Mouse (Mus musculus) midbrain, postnatal 0 days (tissue): Measurements from ENCODE around the gene Cd200. TPM values are rescaled to one million over a fixed set of nuclear protein-coding genes. Genes with fewer than 3 reads are reported as not detected.

ENCODE experiments used
- ATAC-seq: fragments of 200-750 bp; cut with Nextera tagmentation; 2 replicates; pipeline ENCODE4 v1.8.0; 2017; ENCODE audit warnings: moderate number of reproducible peaks, mild to moderate bottlenecking, moderate TSS enrichment, moderate library complexity; ENCODE audit not compliant: low FRiP score
- DNase-seq: peaks from one replicate; pipeline ENCODE4 v3.0.0-alpha.2; 2015; ENCODE audit warnings: low spot score
- H3K27ac ChIP-seq: fragments of 300-500 bp; sonication (generic); 2 replicates; pipeline ENCODE4 v1.5.1; 2014; ENCODE audit warnings: low read depth, mild to moderate bottlenecking, low read length, mixed read lengths
- H3K27me3 ChIP-seq: fragments of 300-500 bp; sonication (generic); 2 replicates; pipeline ENCODE4 v1.6.1; 2014; ENCODE audit warnings: low read length, control low read depth, mixed read lengths; ENCODE audit not compliant: insufficient read depth
- H3K36me3 ChIP-seq: fragments of 300-500 bp; sonication (generic); 2 replicates; pipeline ENCODE4 v1.6.1; 2014; ENCODE audit warnings: low read length, control low read depth, mixed read lengths; ENCODE audit not compliant: insufficient read depth
- H3K4me1 ChIP-seq: fragments of 300-500 bp; sonication (generic); 2 replicates; pipeline ENCODE4 v1.6.1; 2014; ENCODE audit warnings: mild to moderate bottlenecking, control low read depth, antibody characterized with exemption, low read length, mixed read lengths; ENCODE audit not compliant: insufficient read depth
- H3K4me2 ChIP-seq: fragments of 300-500 bp; sonication (generic); 2 replicates; pipeline ENCODE4 v1.6.1; 2014; ENCODE audit warnings: low read depth, mild to moderate bottlenecking, low read length, mixed read lengths; ENCODE audit not compliant: poor library complexity, severe bottlenecking
- H3K4me3 ChIP-seq: fragments of 300-500 bp; sonication (generic); 2 replicates; pipeline ENCODE4 v1.5.1; 2014; ENCODE audit warnings: low read depth, mild to moderate bottlenecking, low read length, moderate library complexity
- H3K9ac ChIP-seq: fragments of 300-500 bp; sonication (generic); replicated peaks from 2 replicates; pipeline ENCODE4 v1.6.1; 2014; ENCODE audit warnings: mild to moderate bottlenecking, low read length, moderate library complexity, mixed read lengths; ENCODE audit not compliant: poor library complexity, severe bottlenecking
- H3K9me3 ChIP-seq: fragments of 300-500 bp; sonication (generic); 2 replicates; pipeline ENCODE4 v1.6.1; 2016; ENCODE audit warnings: low read length, control low read depth
- CTCF ChIP-seq: IDR thresholded peaks from 2 replicates; pipeline ENCODE4 v1.5.1; 2016; ENCODE audit warnings: antibody characterized with exemption, mild to moderate bottlenecking
- WGBS: fragments of 180-500 bp; shearing (Covaris S2); extraction: QIAGEN DNeasy Blood & Tissue Kit; methylation state at CpG from one replicate; pipeline ENCODE4 v1.1.7; 2014; 5-methylcytosine and 5-hydroxymethylcytosine counted together
- polyA plus RNA-seq: library from polyadenylated mRNA; unstranded; fragments of >200 nt; fragmentation: Nextera tagmentation; extraction: Ambion mirVana; gene quantifications from 2 replicates; pipeline ENCODE4 v1.2.1, GENCODE M21; 2015
- total RNA-seq: library from RNA; depleted of rRNA; stranded (reverse); fragments of >200 nt; gene quantifications from 2 replicates; pipeline ENCODE4 v1.2.3, GENCODE M21; 2014

Gene Cd200
- total and polyA plus RNA-seq, 2 experiments from 2014 or later, result 272 to 514 TPM

DNA sequence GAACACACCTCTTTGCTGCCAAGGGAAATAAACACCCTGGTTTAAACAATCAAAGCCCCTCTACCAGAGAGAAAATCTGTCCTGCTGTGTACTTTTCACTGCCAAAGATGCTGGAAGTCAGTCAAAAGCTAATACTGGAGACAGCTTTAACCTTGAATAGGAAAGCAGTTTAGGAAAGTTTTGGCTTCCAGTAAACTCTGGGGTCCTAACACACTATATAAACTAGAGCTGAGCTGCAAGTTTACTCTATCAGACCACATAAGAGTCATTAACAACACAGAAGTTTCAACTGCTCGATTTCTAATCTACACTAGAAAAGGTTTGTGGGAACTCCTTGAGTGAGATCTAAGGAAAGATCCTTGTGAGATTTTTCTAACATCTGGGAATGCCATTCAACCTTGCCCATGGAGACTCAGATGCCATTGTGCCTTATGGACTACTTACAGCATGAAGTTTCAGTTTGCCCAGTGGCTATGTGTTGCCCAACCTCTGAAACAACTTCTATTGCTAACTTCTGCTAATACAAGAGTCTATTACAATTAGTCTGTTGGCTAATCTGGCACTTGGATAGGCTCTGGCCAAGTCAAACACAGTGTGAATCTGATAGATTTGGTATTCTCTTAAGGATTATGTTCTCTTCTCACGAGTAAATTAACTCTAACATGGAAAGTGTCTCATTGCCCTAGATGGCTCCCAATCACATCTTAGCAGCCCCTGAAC is 33.2 kb downstream of the Cd200 start:
- no peak overlapping the region for H3K4me2 ChIP-seq
- H3K4me3 ChIP-seq, result no peak overlapping the region
- no peak for TF ChIP-seq CTCF
- DNase-seq (peak; percentile 9), ATAC-seq (no peak)
- 70% methylated on average over 2 of the region's 2 CpGs for WGBS
- no peaks in the 10 kb centered on the region for H3K4me1 ChIP-seq
- no peak overlapping the region for H3K9ac ChIP-seq
- no peaks in the 10 kb centered on the region for H3K9me3 ChIP-seq
- H3K27me3 ChIP-seq, result no peaks in the 10 kb centered on the region
- no peak overlapping the region; the same call in 1 of the 2 replicates for H3K27ac ChIP-seq
- no peaks in the 10 kb centered on the region for H3K36me3 ChIP-seq

DNA sequence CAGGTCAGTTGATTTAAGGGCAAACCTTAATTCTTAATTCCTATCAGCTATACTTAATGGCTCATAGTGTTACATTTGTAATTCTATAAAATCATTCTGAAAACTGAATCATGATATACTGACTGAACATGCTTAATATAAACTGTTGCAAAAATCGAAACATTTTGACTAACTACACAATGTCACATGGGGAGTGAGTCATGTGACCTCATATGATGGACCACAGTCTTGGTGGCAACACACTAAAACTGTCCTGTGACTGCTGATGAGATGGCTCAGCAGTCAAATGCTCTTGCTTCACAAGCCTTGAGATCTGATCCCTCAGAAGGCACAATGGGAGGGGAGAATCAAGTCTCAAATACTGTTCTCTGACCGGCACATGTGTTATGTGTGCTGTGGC is 34.8 kb downstream of the Cd200 start:
- 88% methylated on average over 2 of the region's 2 CpGs for WGBS
- H3K9ac ChIP-seq, result no peak overlapping the region
- no peak for TF ChIP-seq CTCF
- no peaks in the 10 kb centered on the region for H3K27me3 ChIP-seq
- no peaks in the 10 kb centered on the region for H3K4me1 ChIP-seq
- H3K4me2 ChIP-seq, result no peak overlapping the region
- no peak for ATAC-seq
- no peak for DNase-seq
- no peak overlapping the region for H3K27ac ChIP-seq
- no peak overlapping the region for H3K4me3 ChIP-seq
- H3K36me3 ChIP-seq, result no peaks in the 10 kb centered on the region
- H3K9me3 ChIP-seq, result no peaks in the 10 kb centered on the region

DNA sequence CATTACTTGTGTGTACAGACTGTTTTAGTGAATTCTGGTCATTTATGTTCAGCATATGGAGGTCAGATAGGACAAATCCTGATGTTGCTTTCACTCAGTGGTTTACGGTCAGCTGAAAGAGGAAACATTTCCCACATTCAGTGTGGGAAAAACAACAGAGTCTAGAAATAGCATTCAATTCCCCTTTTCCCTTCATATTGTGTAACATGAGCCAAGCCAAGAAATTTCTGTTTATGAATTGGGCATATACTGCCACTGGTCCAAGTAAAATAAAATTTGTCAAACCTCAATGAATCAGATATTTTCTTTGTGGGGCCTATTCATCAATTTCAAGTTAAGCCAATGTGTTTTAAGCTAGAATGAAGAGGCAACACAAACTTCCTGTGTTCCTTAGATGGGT is 37.8 kb downstream of the Cd200 start:
- DNase-seq (no peak), ATAC-seq (no peak)
- H3K4me2 ChIP-seq, result no peak overlapping the region
- no peaks in the 10 kb centered on the region for H3K36me3 ChIP-seq
- no peak overlapping the region for H3K27ac ChIP-seq
- H3K4me3 ChIP-seq, result no peak overlapping the region
- H3K27me3 ChIP-seq, result no peaks in the 10 kb centered on the region
- WGBS, result 94% methylated on average over 1 of the region's 1 CpGs
- no peaks in the 10 kb centered on the region for H3K9me3 ChIP-seq
- no peaks in the 10 kb centered on the region for H3K4me1 ChIP-seq
- no peak overlapping the region for H3K9ac ChIP-seq
- no peak for TF ChIP-seq CTCF

DNA sequence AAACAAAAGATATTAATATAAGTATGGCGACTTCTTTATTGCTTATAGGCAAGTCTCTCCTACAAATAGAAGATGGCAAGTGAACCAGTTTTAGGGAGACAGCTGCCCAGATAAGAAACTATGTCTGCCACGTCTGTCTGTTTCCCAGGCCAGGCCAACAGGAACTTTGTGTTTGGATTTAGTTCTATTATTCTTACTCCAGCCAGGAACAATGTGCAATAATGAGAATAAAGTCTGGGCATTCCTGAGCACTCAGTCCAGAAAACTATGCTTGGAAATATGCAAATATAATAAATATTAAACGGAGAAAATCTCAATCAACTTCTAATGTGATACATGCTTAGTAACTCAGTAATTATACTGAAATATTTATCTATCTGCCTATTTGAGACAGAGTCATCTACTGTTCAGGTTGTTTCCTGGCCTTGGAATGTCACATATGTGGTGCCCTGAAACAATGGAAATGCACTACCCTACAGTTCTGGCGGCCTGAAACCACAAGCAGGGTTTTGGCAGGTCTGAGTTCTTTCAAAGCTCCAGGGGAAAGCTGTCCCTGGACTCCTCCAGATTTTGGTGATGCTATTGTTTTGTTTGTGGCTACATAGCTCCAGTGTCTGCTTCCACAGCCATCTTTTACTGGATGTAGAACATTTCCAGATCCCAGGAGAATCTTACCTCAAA is 39.4 kb downstream of the Cd200 start:
- WGBS, result 80% methylated on average over 4 of the region's 4 CpGs
- ATAC-seq, result no peak
- no peak for TF ChIP-seq CTCF

DNA sequence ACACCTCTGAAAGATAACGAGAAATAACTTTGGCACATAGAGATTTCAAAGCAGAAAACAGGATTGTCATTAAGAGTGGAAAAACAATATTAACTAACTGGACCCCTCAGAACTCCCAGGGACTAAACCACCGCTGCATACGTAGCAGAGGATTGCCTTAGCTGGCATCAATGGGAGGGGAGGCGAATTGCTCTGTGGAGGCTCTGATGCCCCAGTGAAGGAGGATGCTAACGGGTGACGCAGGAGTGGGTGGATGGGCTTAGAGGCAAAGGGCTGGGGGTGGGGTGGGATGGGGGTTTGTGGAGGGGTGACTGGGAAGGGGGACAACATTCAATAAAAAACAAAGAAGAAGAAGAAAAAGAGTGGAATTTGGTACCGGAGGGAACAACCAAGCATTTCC is 42.7 kb downstream of the Cd200 start:
- DNase-seq (no peak), ATAC-seq (no peak)
- TF ChIP-seq CTCF, result no peak
- 76% methylated on average over 7 of the region's 7 CpGs for WGBS
- H3K4me2 ChIP-seq, result no peak overlapping the region
- no peaks in the 10 kb centered on the region for H3K27me3 ChIP-seq
- H3K9ac ChIP-seq, result no peak overlapping the region
- no peak overlapping the region for H3K27ac ChIP-seq
- no peaks in the 10 kb centered on the region for H3K4me1 ChIP-seq
- no peaks in the 10 kb centered on the region for H3K36me3 ChIP-seq
- H3K4me3 ChIP-seq, result no peak overlapping the region
- no peaks in the 10 kb centered on the region for H3K9me3 ChIP-seq

More for the DNA sequence above, 39.4 kb downstream of the Cd200 start:
- no peaks in the 10 kb centered on the region for H3K9me3 ChIP-seq
- DNase-seq, result no peak
- no peak overlapping the region for H3K4me2 ChIP-seq
- no peaks in the 10 kb centered on the region for H3K4me1 ChIP-seq
- H3K27ac ChIP-seq, result no peak overlapping the region
- H3K4me3 ChIP-seq, result no peak overlapping the region
- H3K27me3 ChIP-seq, result no peaks in the 10 kb centered on the region
- no peaks in the 10 kb centered on the region for H3K36me3 ChIP-seq
- H3K9ac ChIP-seq, result no peak overlapping the region

DNA sequence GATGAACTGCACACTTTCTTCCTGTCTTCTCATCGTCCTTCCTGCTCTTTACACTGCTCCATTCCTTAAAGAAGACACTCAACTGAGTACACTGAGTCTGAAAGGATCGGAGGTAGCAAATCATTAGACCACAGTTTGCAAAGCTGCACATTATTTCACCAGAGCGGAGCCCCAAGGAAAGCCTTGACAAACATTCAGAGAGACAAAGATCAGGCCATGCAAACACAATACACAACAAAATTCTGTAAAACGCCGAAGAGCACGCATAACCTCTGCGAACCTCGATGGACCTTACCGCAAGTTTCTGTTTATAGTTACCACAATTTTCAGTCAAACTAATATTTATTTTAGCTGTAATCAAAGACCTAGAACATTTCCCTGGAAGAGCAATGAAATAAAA is 43.5 kb downstream of the Cd200 start:
- Histone ChIP-seq H3K36me3 (no peaks in the 10 kb centered on the region), H3K27ac (no peak overlapping the region), H3K4me1 (no peaks in the 10 kb centered on the region), H3K4me2 (no peak overlapping the region), H3K9ac (no peak overlapping the region), H3K9me3 (no peaks in the 10 kb centered on the region), H3K27me3 (no peaks in the 10 kb centered on the region), H3K4me3 (no peak overlapping the region)
- DNase-seq, result no peak
- no peak for ATAC-seq
- WGBS, result 88% methylated on average over 9 of the region's 9 CpGs
- TF ChIP-seq CTCF, result no peak
